Comparison of ENCODE assay signal across 27 mouse cellular contexts in the genomic region with DNA sequence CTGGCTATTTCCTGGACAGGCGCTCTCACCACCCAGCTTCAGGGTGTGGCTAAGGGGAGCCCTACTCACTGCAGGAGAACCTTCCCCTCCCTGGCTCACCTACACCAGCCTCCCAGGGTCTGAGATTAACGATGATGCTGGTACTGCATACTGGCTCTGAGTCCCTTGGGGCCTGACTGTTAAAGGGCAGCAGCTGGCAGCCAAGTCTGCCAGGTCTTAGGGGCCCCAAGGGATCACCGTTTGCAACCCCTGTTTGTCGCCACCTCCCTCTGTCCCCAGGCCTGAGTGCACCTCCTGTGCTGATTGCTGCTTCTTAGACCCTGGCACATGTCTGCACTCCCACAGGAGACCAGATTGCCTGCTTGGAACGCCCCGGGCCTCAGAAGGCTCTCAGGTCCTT. TPM values are rescaled to one million over a fixed set of nuclear protein-coding genes. Genes with fewer than 3 reads are reported as not detected.
DNase-seq lines count a peak whose midpoint lies in the region; ATAC-seq and TF ChIP-seq lines count a peak whose summit lies in the region.
"Had no signal": no experiment of that assay in that cellular context is flagged by ENCODE, and none has a peak within 500 bp of the region (broad histone marks: within the 10 kb centered on the region; RNA-seq: fewer than 3 reads in every experiment).

No protein-coding gene starts in this region.

- 0 out of 2 replicates have a peak, but pooled peaks cover 4% of the 10 kb centered on the region for H3K4me1 ChIP-seq in embryonic facial prominence, embryonic 14.5 days (ENCODE audit: control insufficient read depth, insufficient read depth, low read length)
- peaks cover 25% of the 10 kb centered on the region for H3K4me1 ChIP-seq in embryonic facial prominence, embryonic 10.5 days
- H3K4me1 ChIP-seq in liver, postnatal 0 days (ENCODE audit: insufficient read depth) = peaks cover 2% of the 10 kb centered on the region; the same call in 1 of the 2 replicates
- H3K4me1 ChIP-seq in liver, embryonic 12.5 days = 0 out of 2 replicates have a peak, but pooled peaks cover 7% of the 10 kb centered on the region
- H3K4me1 ChIP-seq in limb, embryonic 10.5 days = peaks cover 15% of the 10 kb centered on the region

- ATAC-seq in embryonic facial prominence, embryonic 14.5 days (ENCODE audit: low read depth) = peak; percentile 34; the same call in 1 of the 2 replicates
- ATAC-seq in liver, postnatal 0 days = peak; percentile 21; the same call in 1 of the 2 replicates
- ATAC-seq in liver, embryonic 12.5 days = no peak
- ATAC-seq: forebrain, postnatal 0 days; intestine, embryonic 15.5 days had no signal

- H3K27ac ChIP-seq in embryonic facial prominence, embryonic 14.5 days (replicated peaks; ENCODE audit: low read depth, low read length) = no peak overlapping the region
- no peak overlapping the region for H3K27ac ChIP-seq in embryonic facial prominence, embryonic 10.5 days (replicated peaks)
- peak overlapping the region; percentile 7; the same call in 1 of the 2 replicates for H3K27ac ChIP-seq in liver, postnatal 0 days (ENCODE audit: low read depth)
- H3K27ac ChIP-seq in liver, embryonic 12.5 days = no peak overlapping the region
- no peak overlapping the region for H3K27ac ChIP-seq in limb, embryonic 10.5 days
- H3K27ac ChIP-seq: embryonic facial prominence, embryonic 12.5 days; hindbrain, embryonic 14.5 days; intestine, embryonic 15.5 days had no signal

- no peak overlapping the region for H3K9ac ChIP-seq in embryonic facial prominence, embryonic 14.5 days (ENCODE audit: low read depth, low read length)
- no peak overlapping the region for H3K9ac ChIP-seq in liver, postnatal 0 days (replicated peaks)
- H3K9ac ChIP-seq in liver, embryonic 12.5 days = no peak overlapping the region
- H3K9ac ChIP-seq: embryonic facial prominence, embryonic 12.5 days; forebrain, postnatal 0 days; heart, embryonic 12.5 days; hindbrain, embryonic 14.5 days; intestine, embryonic 15.5 days had no signal

- no peak overlapping the region for H3K4me2 ChIP-seq in embryonic facial prominence, embryonic 14.5 days (ENCODE audit: low read depth, low read length)
- no peak overlapping the region for H3K4me2 ChIP-seq in liver, postnatal 0 days (ENCODE audit: low read depth, low read length)
- no peak overlapping the region for H3K4me2 ChIP-seq in liver, embryonic 12.5 days
- H3K4me2 ChIP-seq: embryonic facial prominence, embryonic 12.5 days; heart, embryonic 12.5 days; hindbrain, embryonic 14.5 days; intestine, embryonic 15.5 days; midbrain, embryonic 11.5 days had no signal

- no peaks in the 10 kb centered on the region for H3K9me3 ChIP-seq in embryonic facial prominence, embryonic 14.5 days (ENCODE audit: control insufficient read depth, low read length)
- no peaks in the 10 kb centered on the region for H3K9me3 ChIP-seq in embryonic facial prominence, embryonic 10.5 days
- H3K9me3 ChIP-seq in liver, postnatal 0 days (ENCODE audit: low read length) = no peaks in the 10 kb centered on the region
- H3K9me3 ChIP-seq in liver, embryonic 12.5 days (replicated peaks) = no peaks in the 10 kb centered on the region
- H3K9me3 ChIP-seq in limb, embryonic 10.5 days (replicated peaks) = no peaks in the 10 kb centered on the region
- H3K9me3 ChIP-seq: embryonic facial prominence, embryonic 12.5 days; heart, embryonic 12.5 days; intestine, embryonic 15.5 days had no signal

- peaks cover 12% of the 10 kb centered on the region for H3K27me3 ChIP-seq in embryonic facial prominence, embryonic 14.5 days (replicated peaks; ENCODE audit: control insufficient read depth, insufficient read depth, low read length)
- peaks cover 95% of the 10 kb centered on the region for H3K27me3 ChIP-seq in embryonic facial prominence, embryonic 10.5 days (replicated peaks; ENCODE audit: low read depth, poor library complexity, severe bottlenecking)
- peaks cover 35% of the 10 kb centered on the region for H3K27me3 ChIP-seq in liver, postnatal 0 days (ENCODE audit: insufficient read depth, low read length)
- peaks cover 66% of the 10 kb centered on the region for H3K27me3 ChIP-seq in liver, embryonic 12.5 days (replicated peaks)
- H3K27me3 ChIP-seq in splenic B cell, adult 2 months (ENCODE audit: control insufficient read depth, insufficient read depth, low read length, poor library complexity, severe bottlenecking) = no peaks in the 10 kb centered on the region
- H3K27me3 ChIP-seq in limb, embryonic 10.5 days (ENCODE audit: low read depth, poor library complexity, severe bottlenecking) = peaks cover 91% of the 10 kb centered on the region

- DNase-seq in embryonic facial prominence, embryonic 14.5 days (ENCODE audit: low spot score) = peak; percentile 61
- DNase-seq in embryonic facial prominence, embryonic 10.5 days (ENCODE audit: low spot score) = no peak
- DNase-seq in liver, postnatal 0 days = peak; percentile 42
- peak; percentile 56 for DNase-seq in MN1 (ENCODE audit: low spot score)
- peak; percentile 79 for DNase-seq in splenic B cell, adult 2 months (ENCODE audit: low read depth, low spot score)
- no peak for DNase-seq in limb, embryonic 10.5 days (ENCODE audit: low spot score)
- DNase-seq: adrenal gland, postnatal 25 days; forebrain, postnatal 0 days; gastrocnemius, postnatal 25 days; heart, adult 18-20 months; heart, postnatal 10 days; kidney, adult 8-10 months; kidney, postnatal 14 days; left cerebral cortex, postnatal 4 days; liver; lung, postnatal 10 days; retina, postnatal 1 day; right cerebral cortex, postnatal 25 days; thymus, adult 18-20 months; thymus, postnatal 36 days had no signal

- no peak for TF ChIP-seq CTCF in liver, postnatal 0 days (IDR thresholded peaks at IDR 0.05; ENCODE audit: low read depth)

- H3K36me3 ChIP-seq in embryonic facial prominence, embryonic 14.5 days (ENCODE audit: control insufficient read depth, insufficient read depth, low read length) = no peaks in the 10 kb centered on the region
- H3K36me3 ChIP-seq in embryonic facial prominence, embryonic 10.5 days (replicated peaks) = no peaks in the 10 kb centered on the region
- H3K36me3 ChIP-seq in liver, postnatal 0 days (replicated peaks; ENCODE audit: insufficient read depth, low read length) = no peaks in the 10 kb centered on the region
- no peaks in the 10 kb centered on the region for H3K36me3 ChIP-seq in liver, embryonic 12.5 days
- H3K36me3 ChIP-seq in splenic B cell, adult 2 months (ENCODE audit: control insufficient read depth, insufficient read depth, low read length, poor library complexity, severe bottlenecking) = no peaks in the 10 kb centered on the region; the same call in 1 of the 2 replicates
- no peaks in the 10 kb centered on the region for H3K36me3 ChIP-seq in limb, embryonic 10.5 days
- H3K36me3 ChIP-seq: embryonic facial prominence, embryonic 12.5 days; heart, embryonic 12.5 days; intestine, embryonic 15.5 days had no signal

- TF ChIP-seq EP300 in liver, postnatal 0 days (IDR thresholded peaks at IDR 0.05; ENCODE audit: low read depth) = no peak

- H3K4me3 ChIP-seq in embryonic facial prominence, embryonic 14.5 days (ENCODE audit: low read depth, low read length) = no peak overlapping the region
- no peak overlapping the region for H3K4me3 ChIP-seq in embryonic facial prominence, embryonic 10.5 days
- no peak overlapping the region for H3K4me3 ChIP-seq in liver, postnatal 0 days (ENCODE audit: low read depth, low read length)
- no peak overlapping the region for H3K4me3 ChIP-seq in liver, embryonic 12.5 days
- H3K4me3 ChIP-seq in limb, embryonic 10.5 days = no peak overlapping the region
- H3K4me3 ChIP-seq: embryonic facial prominence, embryonic 12.5 days; heart, embryonic 12.5 days; intestine, embryonic 15.5 days had no signal

- WGBS in embryonic facial prominence, embryonic 14.5 days = 37% methylated on average over 5 of the region's 6 CpGs
- WGBS in embryonic facial prominence, embryonic 10.5 days = 53% methylated on average over 6 of the region's 6 CpGs
- WGBS in liver, postnatal 0 days (ENCODE audit: insufficient replicate concordance) = 53% methylated on average over 6 of the region's 6 CpGs
- 43% methylated on average over 6 of the region's 6 CpGs for WGBS in liver, embryonic 12.5 days (ENCODE audit: insufficient replicate concordance)
- 51% methylated on average over 6 of the region's 6 CpGs for WGBS in limb, embryonic 10.5 days

RNA-seq across cellular contexts. Expression of gene Dtx1, which starts 7.3 kb away (rescaled TPM):
- polyA plus RNA-seq in embryonic facial prominence, embryonic 14.5 days (2014; fragmentation: Nextera tagmentation; extraction: Ambion mirVana) = 3.4 and 4.3 TPM in 2 replicates
- polyA plus RNA-seq in embryonic facial prominence, embryonic 10.5 days (2016; fragmentation: Nextera tagmentation; extraction: Ambion mirVana) = 1.8 and 2.2 TPM in 2 replicates
- 0.23 and 0.25 TPM in 2 replicates for polyA plus RNA-seq in liver, postnatal 0 days (2015; fragmentation: Nextera tagmentation; extraction: Ambion mirVana)
- 0.37 and 0.67 TPM in 2 replicates for polyA plus RNA-seq in liver, embryonic 12.5 days (2016; fragmentation: Nextera tagmentation; extraction: Ambion mirVana)
- 0.84 and 1.7 TPM in 2 replicates for polyA plus RNA-seq in limb, embryonic 10.5 days (2016; fragmentation: Nextera tagmentation; extraction: Ambion mirVana)
- polyA plus RNA-seq: liver, embryonic 16.5 days had no signal

RNA-seq across cellular contexts. Expression of gene Oas2, which starts 45.2 kb away (rescaled TPM):
- polyA plus RNA-seq in embryonic facial prominence, embryonic 14.5 days (2014; fragmentation: Nextera tagmentation; extraction: Ambion mirVana) = 0.38 and 0.42 TPM in 2 replicates
- polyA plus RNA-seq in embryonic facial prominence, embryonic 10.5 days (2016; fragmentation: Nextera tagmentation; extraction: Ambion mirVana) = 0.06 and 0.10 TPM in 2 replicates
- 0.83 and 1.1 TPM in 2 replicates for polyA plus RNA-seq in liver, postnatal 0 days (2015; fragmentation: Nextera tagmentation; extraction: Ambion mirVana)
- 0.26 and 0.37 TPM in 2 replicates for polyA plus RNA-seq in liver, embryonic 12.5 days (2016; fragmentation: Nextera tagmentation; extraction: Ambion mirVana)
- not detected in 2 replicates for polyA plus RNA-seq in limb, embryonic 10.5 days (2016; fragmentation: Nextera tagmentation; extraction: Ambion mirVana)

RNA-seq across cellular contexts. Expression of gene Rasal1, which starts 55.8 kb away (rescaled TPM):
- 0.50 and 1.4 TPM in 2 replicates for polyA plus RNA-seq in embryonic facial prominence, embryonic 14.5 days (2014; fragmentation: Nextera tagmentation; extraction: Ambion mirVana)
- polyA plus RNA-seq in embryonic facial prominence, embryonic 10.5 days (2016; fragmentation: Nextera tagmentation; extraction: Ambion mirVana) = 0.07 and 0.14 TPM in 2 replicates
- 0.20 and 0.36 TPM in 2 replicates for polyA plus RNA-seq in liver, postnatal 0 days (2015; fragmentation: Nextera tagmentation; extraction: Ambion mirVana)
- 0.19 and 0.20 TPM in 2 replicates for polyA plus RNA-seq in liver, embryonic 12.5 days (2016; fragmentation: Nextera tagmentation; extraction: Ambion mirVana)
- polyA plus RNA-seq in limb, embryonic 10.5 days (2016; fragmentation: Nextera tagmentation; extraction: Ambion mirVana) = 0.13 and 0.36 TPM in 2 replicates
- polyA plus RNA-seq: heart, embryonic 12.5 days; midbrain, embryonic 11.5 days had no signal

Comparison
In these comparisons a context has a peak if more than half of its experiments do, and no peak if none do; other contexts are left out.
1. DNase-seq: peak in embryonic facial prominence, embryonic 14.5 days (single experiment), liver, postnatal 0 days (single experiment), MN1 (single experiment) and splenic B cell, adult 2 months (single experiment); none in embryonic facial prominence, embryonic 10.5 days (single experiment) and limb, embryonic 10.5 days (single experiment).